Mouse (Mus musculus) lung, adult 2 months (tissue): Measurements from ENCODE around the gene Stxbp6.

Experiments used
- CTCF ChIP-seq: fragments of 200-500 bp; IDR thresholded peaks from 2 replicates; pipeline ENCODE4 v1.5.1; 2011; ENCODE audit warnings: mild to moderate bottlenecking, low read length, control low read depth; ENCODE audit not compliant: insufficient read depth
- POLR2A ChIP-seq: fragments of 200-500 bp; IDR thresholded peaks from 2 replicates; pipeline ENCODE4 v1.6.1; 2011; ENCODE audit warnings: low read depth, mild to moderate bottlenecking, control low read depth, low read length, borderline replicate concordance; ENCODE audit errors: extremely low read depth

- TF ChIP-seq POLR2A, result no peak
- TF ChIP-seq CTCF, result no peak
Measured at GRCm38 (mm10) chr12:44840585-44840984, 233.9 kb downstream of the Stxbp6 start.
